Mouse (Mus musculus): ENCODE measurements around the gene Cyp2c37. TPM values are rescaled to one million over a fixed set of nuclear protein-coding genes. Genes with fewer than 3 reads are reported as not detected.
"Not testable (repeated sequence)": the region's sequence is repeated elsewhere in the genome, so short reads cannot be mapped to it uniquely, and the experiment has no call there.

Gene Cyp2c37
- not detected in 2 replicates for polyA plus RNA-seq (2012; rRNA removed)

DNA sequence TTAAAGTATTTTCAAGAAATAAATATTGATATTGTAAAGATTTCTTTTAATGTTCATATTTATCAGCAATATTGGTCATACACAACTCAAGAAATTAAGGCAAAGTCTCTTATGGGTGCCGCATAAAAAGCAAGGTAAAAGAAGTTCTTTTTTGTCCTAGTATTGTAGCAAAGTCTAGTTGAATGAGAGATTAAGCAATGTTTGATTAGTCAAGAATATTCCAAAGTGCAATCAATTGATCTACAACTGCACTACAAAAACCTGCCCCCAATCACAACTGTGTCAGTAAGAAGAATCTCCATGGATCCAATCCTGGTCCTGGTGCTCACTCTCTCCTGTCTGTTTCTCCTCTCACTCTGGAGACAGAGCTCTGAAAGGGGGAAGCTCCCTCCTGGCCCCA lies at the start of gene Cyp2c37:
Gene Cyp2c37 (plus strand): TSS at position 285 of the 400 bp plus-strand sequence.
- not testable (repeated sequence) for H3K4me1 ChIP-seq (ENCODE audit: control insufficient read depth, insufficient read depth, low read length); H3K27ac ChIP-seq (ENCODE audit: insufficient read depth, low read length); H3K4me3 ChIP-seq (ENCODE audit: insufficient read depth, low read length)

DNA sequence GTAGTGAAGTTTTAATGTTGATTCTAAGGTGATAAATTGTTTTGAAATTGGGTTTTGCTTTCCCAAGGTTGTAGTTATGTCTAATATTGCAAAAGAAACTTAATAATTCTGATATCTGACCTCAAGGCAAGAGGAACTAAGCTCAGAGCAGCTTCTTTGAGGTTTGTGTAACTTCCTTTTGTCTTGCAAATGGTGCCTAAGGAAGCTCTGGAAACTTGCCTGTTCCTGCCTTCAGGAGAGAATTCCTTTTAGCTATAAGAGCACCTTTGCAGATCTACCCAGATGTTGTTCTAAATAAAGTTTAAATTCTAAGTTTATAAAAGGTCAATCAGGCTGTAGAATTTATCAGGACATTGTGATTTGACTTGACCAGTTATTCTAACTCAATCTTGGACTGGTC lies 31.4 kb upstream of the Cyp2c37 start:
- H3K4me3 ChIP-seq (ENCODE audit: insufficient read depth, low read length); H3K4me1 ChIP-seq (ENCODE audit: control insufficient read depth, insufficient read depth, low read length); H3K27ac ChIP-seq (ENCODE audit: insufficient read depth, low read length): not testable (repeated sequence)

DNA sequence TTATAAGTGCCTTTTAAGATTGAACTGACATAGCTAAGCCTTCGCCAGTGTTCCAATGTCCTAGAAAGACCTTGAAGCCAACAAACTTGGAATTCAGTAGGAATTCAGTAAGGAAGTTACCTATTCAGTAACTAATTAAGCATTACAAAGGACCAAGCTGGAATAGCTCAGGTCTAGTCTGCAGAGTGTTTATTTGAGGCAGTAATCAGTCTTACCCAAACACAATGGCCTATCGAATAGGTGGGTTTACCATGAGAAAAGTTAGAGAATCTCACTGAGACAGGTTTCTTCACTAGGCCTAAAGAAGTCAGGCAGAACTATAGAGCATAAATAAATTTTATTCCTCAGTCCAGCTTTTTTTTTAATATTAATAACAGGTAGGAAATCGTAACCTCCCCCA lies 21.1 kb upstream of the Cyp2c37 start:
- H3K27ac ChIP-seq (ENCODE audit: insufficient read depth, low read length); H3K4me3 ChIP-seq (ENCODE audit: insufficient read depth, low read length); H3K4me1 ChIP-seq (ENCODE audit: control insufficient read depth, insufficient read depth, low read length): not testable (repeated sequence)

DNA sequence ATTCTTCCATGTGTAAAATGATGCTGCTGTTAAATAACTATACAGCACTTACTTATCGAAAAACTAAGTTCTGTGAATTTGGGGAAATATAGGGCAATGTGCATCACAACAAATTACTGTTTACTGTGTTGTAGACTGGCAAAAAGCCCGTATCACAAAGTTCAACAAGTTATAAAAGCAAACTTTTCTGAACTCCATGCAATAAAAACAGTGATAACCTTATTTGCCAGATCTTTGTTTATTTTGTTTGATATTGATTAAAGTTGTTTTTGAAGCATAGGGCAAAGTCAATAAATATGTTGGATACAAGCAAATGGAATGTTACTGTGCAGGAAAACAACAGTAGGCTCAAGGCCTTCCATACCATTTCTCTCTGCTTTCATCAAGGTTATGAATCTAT lies 2.8 kb upstream of the Cyp2c37 start:
- TF ChIP-seq CTCF (IDR thresholded peaks at IDR 0.05; ENCODE audit: extremely low read depth, insufficient read depth, low read length) (no peak), POLR2A (IDR thresholded peaks at IDR 0.05; ENCODE audit: extremely low read depth, insufficient read depth, low read length) (no peak)
- Histone ChIP-seq H3K4me1 (ENCODE audit: control insufficient read depth, insufficient read depth, low read length) (no peaks in the 10 kb centered on the region), H3K27ac (ENCODE audit: insufficient read depth, low read length) (no peak overlapping the region), H3K4me3 (ENCODE audit: insufficient read depth, low read length) (no peak overlapping the region)

Other genes with a start within 250 kb of the Cyp2c37 start
- gene Cyp2c40, start 179.6 kb upstream of the Cyp2c37 start, polyA plus RNA-seq (2012; rRNA removed): not detected in 2 replicates
- not detected in 2 replicates for gene Cyp2c69, start 105.6 kb upstream of the Cyp2c37 start, polyA plus RNA-seq (2012; rRNA removed)
- not detected in 2 replicates for gene Cyp2c54, start 81.4 kb downstream of the Cyp2c37 start, polyA plus RNA-seq (2012; rRNA removed)
- not detected in 2 replicates for gene Cyp2c50, start 97.3 kb downstream of the Cyp2c37 start, polyA plus RNA-seq (2012; rRNA removed)
- gene Cyp2c70, start 194.9 kb downstream of the Cyp2c37 start, polyA plus RNA-seq (2012; rRNA removed): not detected in 2 replicates